Mouse (Mus musculus) CH12.LX (cell line): Measurements from ENCODE around the gene Map3k13.

Experiments used
- CHD1 ChIP-seq: IDR thresholded peaks from 2 replicates; pipeline ENCODE4 v1.6.1; 2012; ENCODE audit warnings: low read depth, low read length, improper control_type of control experiment, inconsistent platforms
- ETS1 ChIP-seq: conservative IDR thresholded peaks from 2 replicates; pipeline ENCODE4 v1.6.1; 2012; ENCODE audit warnings: low read depth, mild to moderate bottlenecking, inconsistent platforms, low read length, improper control_type of control experiment, moderate library complexity
- NRF1 ChIP-seq: IDR thresholded peaks from 2 replicates; pipeline ENCODE4 v1.6.1; 2014; ENCODE audit warnings: low read depth, mild to moderate bottlenecking, inconsistent platforms, low read length, improper control_type of control experiment, moderate library complexity
- SIN3A ChIP-seq: IDR thresholded peaks from 2 replicates; pipeline ENCODE4 v1.6.1; 2012; ENCODE audit warnings: low read length, improper control_type of control experiment, inconsistent platforms

GRCm38 (mm10) chr16:21782807-21783206 lies 11.3 kb upstream of the Map3k13 start:
- TF ChIP-seq CHD1 (no peak), ETS1 (no peak), NRF1 (no peak), SIN3A (no peak)
